Mouse (Mus musculus) embryonic facial prominence, embryonic 14.5 days (tissue): Measurements from ENCODE around the gene Fermt2. TPM values are rescaled to one million over a fixed set of nuclear protein-coding genes. Genes with fewer than 3 reads are reported as not detected.

Experiments used
- ATAC-seq: fragments of 200-750 bp; cut with Nextera tagmentation; 2 replicates; pipeline ENCODE4 v1.8.0; 2017; ENCODE audit warnings: low read depth, moderate number of reproducible peaks, moderate TSS enrichment
- DNase-seq: peaks from one replicate; pipeline ENCODE4 v3.0.0-alpha.2; 2015; ENCODE audit warnings: low spot score
- H3K27ac ChIP-seq: fragments of 300-500 bp; sonication (generic); replicated peaks from 2 replicates; pipeline ENCODE4 v1.5.1; 2014; ENCODE audit warnings: low read depth, mild to moderate bottlenecking, low read length, moderate library complexity
- H3K27me3 ChIP-seq: fragments of 300-500 bp; sonication (generic); replicated peaks from 2 replicates; pipeline ENCODE4 v1.6.1; 2014; ENCODE audit warnings: low read length; ENCODE audit not compliant: control insufficient read depth, insufficient read depth
- H3K36me3 ChIP-seq: fragments of 300-500 bp; sonication (generic); 2 replicates; pipeline ENCODE4 v1.6.1; 2014; ENCODE audit warnings: low read length, mixed read lengths; ENCODE audit not compliant: control insufficient read depth, insufficient read depth
- H3K4me1 ChIP-seq: fragments of 300-500 bp; sonication (generic); 2 replicates; pipeline ENCODE4 v1.6.1; 2014; ENCODE audit warnings: antibody characterized with exemption, low read length; ENCODE audit not compliant: control insufficient read depth, insufficient read depth
- H3K4me2 ChIP-seq: fragments of 300-500 bp; sonication (generic); 2 replicates; pipeline ENCODE4 v1.6.1; 2014; ENCODE audit warnings: low read depth, mild to moderate bottlenecking, low read length, moderate library complexity, mixed read lengths
- H3K4me3 ChIP-seq: fragments of 300-500 bp; sonication (generic); 2 replicates; pipeline ENCODE4 v1.5.1; 2014; ENCODE audit warnings: low read depth, mild to moderate bottlenecking, low read length
- H3K9ac ChIP-seq: fragments of 300-500 bp; sonication (generic); 2 replicates; pipeline ENCODE4 v1.6.1; 2014; ENCODE audit warnings: low read depth, mild to moderate bottlenecking, low read length, moderate library complexity, mixed read lengths
- H3K9me3 ChIP-seq: fragments of 300-500 bp; sonication (generic); 2 replicates; pipeline ENCODE4 v1.6.1; 2016; ENCODE audit warnings: low read length; ENCODE audit not compliant: control insufficient read depth
- WGBS: fragments of 180-500 bp; shearing (Covaris S2); extraction: QIAGEN DNeasy Blood & Tissue Kit; methylation state at CpG from one replicate; pipeline ENCODE4 v1.1.7; 2014; 5-methylcytosine and 5-hydroxymethylcytosine counted together
- polyA plus RNA-seq: library from polyadenylated mRNA; unstranded; fragments of >200 nt; fragmentation: Nextera tagmentation; extraction: Ambion mirVana; gene quantifications from 2 replicates; pipeline ENCODE4 v1.2.1, GENCODE M21; 2014

The Fermt2 gene
- polyA plus RNA-seq, 1 experiment from 2014 or later, result 153 TPM

DNA sequence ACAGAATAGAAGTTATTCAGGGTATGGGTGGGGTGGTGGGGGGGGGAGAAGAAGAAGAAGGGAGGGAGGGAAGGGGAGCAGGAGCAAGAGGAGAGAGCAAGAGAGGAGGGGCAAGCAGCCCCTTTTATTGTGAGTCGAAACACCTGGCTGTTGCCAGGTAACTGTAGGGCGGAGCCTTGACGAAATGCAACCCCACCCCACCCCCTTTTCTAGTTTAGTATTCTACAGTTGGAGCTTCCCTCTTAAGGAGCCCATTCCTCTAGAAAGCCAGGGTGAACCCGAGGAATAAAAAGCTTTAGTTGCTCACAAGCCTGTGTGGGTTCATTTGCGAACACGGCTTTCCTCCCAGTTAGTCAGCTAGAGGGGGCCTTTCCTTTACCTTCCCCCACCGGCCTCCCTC is 85.0 kb downstream of the Fermt2 start:
- H3K27ac ChIP-seq, result no peak overlapping the region
- DNase-seq (no peak), ATAC-seq (no peak)
- H3K9ac ChIP-seq, result no peak overlapping the region
- H3K4me3 ChIP-seq, result no peak overlapping the region
- no peaks in the 10 kb centered on the region for H3K36me3 ChIP-seq
- WGBS, result 48% methylated on average over 7 of the region's 7 CpGs
- no peak overlapping the region for H3K4me2 ChIP-seq
- H3K4me1 ChIP-seq, result peaks cover 8% of the 10 kb centered on the region
- no peaks in the 10 kb centered on the region for H3K9me3 ChIP-seq
- no peaks in the 10 kb centered on the region for H3K27me3 ChIP-seq

DNA sequence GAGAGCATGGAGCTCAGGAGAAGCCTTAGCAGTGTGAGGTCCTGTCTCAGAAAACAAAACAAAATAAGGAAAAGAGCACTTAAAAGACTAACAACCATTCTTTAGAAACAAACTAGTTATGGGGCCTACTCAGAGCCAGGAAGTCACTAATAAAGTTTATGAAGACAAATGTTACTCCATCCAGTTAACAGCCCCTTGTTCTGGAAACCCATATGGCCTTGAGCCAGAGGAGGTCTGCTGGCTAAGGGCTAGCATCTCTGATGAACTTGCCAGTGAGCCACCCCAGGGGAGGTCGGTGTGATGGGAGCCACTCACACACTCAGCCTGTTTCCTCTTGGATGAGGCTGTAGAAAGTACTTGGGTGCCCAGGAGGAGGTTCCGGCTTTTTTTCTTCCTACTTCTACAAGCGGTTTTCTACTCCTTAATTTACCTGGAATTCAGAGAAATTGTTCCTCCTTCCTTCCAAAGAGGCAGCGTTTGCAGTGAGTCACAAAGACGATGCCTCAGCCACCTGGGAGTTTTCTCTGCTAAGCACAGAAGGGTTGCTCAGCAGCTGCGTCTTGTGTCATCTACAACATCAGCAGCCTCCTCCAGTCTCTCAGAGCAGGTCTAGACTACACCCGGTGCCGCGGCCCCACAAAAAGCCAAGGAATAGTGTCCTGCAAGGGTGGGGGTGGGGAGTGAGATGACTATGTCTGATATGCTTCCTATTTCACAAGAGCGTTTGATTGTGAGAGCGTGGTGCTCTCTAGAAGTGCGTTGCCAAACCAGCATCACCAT is 86.9 kb downstream of the Fermt2 start:
- WGBS, result 54% methylated on average over 12 of the region's 12 CpGs
- Histone ChIP-seq H3K4me2 (no peak overlapping the region), H3K36me3 (no peaks in the 10 kb centered on the region), H3K27me3 (no peaks in the 10 kb centered on the region), H3K9ac (no peak overlapping the region), H3K27ac (no peak overlapping the region), H3K4me1 (peaks cover 11% of the 10 kb centered on the region), H3K9me3 (no peaks in the 10 kb centered on the region), H3K4me3 (no peak overlapping the region)
- ATAC-seq, result peak; percentile 64; the same call in 1 of the 2 replicates
- DNase-seq, result no peak

GRCm38 (mm10) chr14:45441291-45441690 is 88.6 kb downstream of the Fermt2 start:
- H3K9ac ChIP-seq, result no peak overlapping the region
- ATAC-seq (no peak), DNase-seq (no peak)
- H3K27me3 ChIP-seq, result no peaks in the 10 kb centered on the region
- no peak overlapping the region for H3K4me3 ChIP-seq
- no peak overlapping the region for H3K27ac ChIP-seq
- 53% methylated on average over 6 of the region's 6 CpGs for WGBS
- no peak overlapping the region for H3K4me2 ChIP-seq
- peaks cover 14% of the 10 kb centered on the region for H3K4me1 ChIP-seq
- H3K9me3 ChIP-seq, result no peaks in the 10 kb centered on the region
- no peaks in the 10 kb centered on the region for H3K36me3 ChIP-seq

- Histone ChIP-seq H3K4me3 (no peak overlapping the region), H3K9ac (no peak overlapping the region), H3K27ac (no peak overlapping the region), H3K9me3 (no peaks in the 10 kb centered on the region), H3K4me1 (peaks cover 11% of the 10 kb centered on the region; the same call in 1 of the 2 replicates), H3K4me2 (no peak overlapping the region), H3K27me3 (no peaks in the 10 kb centered on the region), H3K36me3 (no peaks in the 10 kb centered on the region)
- 66% methylated on average over 9 of the region's 9 CpGs for WGBS
- DNase-seq (no peak), ATAC-seq (no peak)
Observed at GRCm38 (mm10) chr14:45439387-45439786, 90.5 kb downstream of the Fermt2 start.

DNA sequence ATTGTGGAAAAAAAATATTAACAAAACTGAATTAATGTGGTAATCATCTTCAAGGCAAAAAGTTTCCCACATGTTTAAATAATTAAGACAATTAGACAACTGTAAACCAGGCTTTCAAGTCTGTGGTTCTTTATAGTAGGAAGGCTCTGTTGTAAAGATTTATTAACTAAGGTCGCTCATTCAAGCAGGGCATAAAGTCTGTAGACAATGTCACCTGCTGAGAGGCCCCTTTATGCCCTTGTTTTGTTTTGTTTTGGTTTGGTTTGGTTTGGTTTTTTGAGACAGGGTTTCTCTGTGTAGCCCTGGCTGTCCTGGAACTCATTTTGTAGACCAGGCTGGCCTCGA is 91.0 kb downstream of the Fermt2 start:
- no peaks in the 10 kb centered on the region for H3K27me3 ChIP-seq
- ATAC-seq (no peak), DNase-seq (no peak)
- no peaks in the 10 kb centered on the region for H3K36me3 ChIP-seq
- 74% methylated on average over 2 of the region's 2 CpGs for WGBS
- H3K4me1 ChIP-seq, result peaks cover 11% of the 10 kb centered on the region; the same call in 1 of the 2 replicates
- H3K9ac ChIP-seq, result no peak overlapping the region
- no peak overlapping the region for H3K27ac ChIP-seq
- H3K4me3 ChIP-seq, result no peak overlapping the region
- H3K9me3 ChIP-seq, result no peaks in the 10 kb centered on the region
- no peak overlapping the region for H3K4me2 ChIP-seq

GRCm38 (mm10) chr14:45438250-45438930 is 91.5 kb downstream of the Fermt2 start:
- Histone ChIP-seq H3K9ac (no peak overlapping the region), H3K36me3 (no peaks in the 10 kb centered on the region), H3K9me3 (no peaks in the 10 kb centered on the region), H3K4me1 (peaks cover 11% of the 10 kb centered on the region; the same call in 1 of the 2 replicates), H3K27me3 (no peaks in the 10 kb centered on the region), H3K4me2 (no peak overlapping the region), H3K4me3 (no peak overlapping the region), H3K27ac (0 out of 2 replicates have a peak overlapping the region, but pooled peaks have one; percentile 28)
- no peak for ATAC-seq
- 43% methylated on average over 19 of the region's 19 CpGs for WGBS
- peak; percentile 77 for DNase-seq

- no peak overlapping the region for H3K4me2 ChIP-seq
- no peaks in the 10 kb centered on the region for H3K36me3 ChIP-seq
- no peak for ATAC-seq
- H3K27me3 ChIP-seq, result no peaks in the 10 kb centered on the region
- 75% methylated on average over 6 of the region's 6 CpGs for WGBS
- peaks cover 6% of the 10 kb centered on the region; the same call in 1 of the 2 replicates for H3K4me1 ChIP-seq
- H3K9me3 ChIP-seq, result peaks cover 7% of the 10 kb centered on the region; the same call in 1 of the 2 replicates
- H3K9ac ChIP-seq, result no peak overlapping the region
- no peak for DNase-seq
- no peak overlapping the region for H3K27ac ChIP-seq
- H3K4me3 ChIP-seq, result no peak overlapping the region
Observed at GRCm38 (mm10) chr14:45434220-45434619, 95.7 kb downstream of the Fermt2 start.

DNA sequence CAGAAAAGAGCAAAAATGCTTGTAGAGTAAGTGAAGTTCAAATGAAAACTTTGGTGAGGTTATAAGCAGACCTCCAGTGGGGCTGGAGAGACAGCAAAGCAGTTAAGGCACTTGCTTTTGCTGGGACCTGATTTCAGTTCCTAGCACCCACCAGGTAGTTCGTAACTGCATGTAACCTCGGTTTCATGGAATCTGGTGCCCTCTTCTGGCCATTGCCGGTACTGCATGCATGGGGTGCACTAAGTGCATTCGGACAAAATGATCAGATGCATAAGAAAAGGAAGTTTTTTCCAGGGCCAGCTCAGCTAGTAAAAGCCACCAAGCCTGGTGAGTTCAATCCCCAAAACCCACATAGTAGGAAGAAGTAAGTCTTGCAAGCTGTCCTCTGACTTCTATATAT is 97.9 kb downstream of the Fermt2 start:
- no peak for DNase-seq
- WGBS, result 79% methylated on average over 4 of the region's 4 CpGs
- ATAC-seq, result no peak

More for the DNA sequence above, 97.9 kb downstream of the Fermt2 start:
- no peaks in the 10 kb centered on the region for H3K4me1 ChIP-seq
- H3K27me3 ChIP-seq, result no peaks in the 10 kb centered on the region
- H3K4me2 ChIP-seq, result no peak overlapping the region
- H3K9me3 ChIP-seq, result peaks cover 10% of the 10 kb centered on the region; the same call in 1 of the 2 replicates
- no peak overlapping the region for H3K4me3 ChIP-seq
- no peak overlapping the region for H3K9ac ChIP-seq
- no peaks in the 10 kb centered on the region for H3K36me3 ChIP-seq
- no peak overlapping the region for H3K27ac ChIP-seq
